Comparison of ENCODE assay signal across 8 mouse cellular contexts in the genomic region with DNA sequence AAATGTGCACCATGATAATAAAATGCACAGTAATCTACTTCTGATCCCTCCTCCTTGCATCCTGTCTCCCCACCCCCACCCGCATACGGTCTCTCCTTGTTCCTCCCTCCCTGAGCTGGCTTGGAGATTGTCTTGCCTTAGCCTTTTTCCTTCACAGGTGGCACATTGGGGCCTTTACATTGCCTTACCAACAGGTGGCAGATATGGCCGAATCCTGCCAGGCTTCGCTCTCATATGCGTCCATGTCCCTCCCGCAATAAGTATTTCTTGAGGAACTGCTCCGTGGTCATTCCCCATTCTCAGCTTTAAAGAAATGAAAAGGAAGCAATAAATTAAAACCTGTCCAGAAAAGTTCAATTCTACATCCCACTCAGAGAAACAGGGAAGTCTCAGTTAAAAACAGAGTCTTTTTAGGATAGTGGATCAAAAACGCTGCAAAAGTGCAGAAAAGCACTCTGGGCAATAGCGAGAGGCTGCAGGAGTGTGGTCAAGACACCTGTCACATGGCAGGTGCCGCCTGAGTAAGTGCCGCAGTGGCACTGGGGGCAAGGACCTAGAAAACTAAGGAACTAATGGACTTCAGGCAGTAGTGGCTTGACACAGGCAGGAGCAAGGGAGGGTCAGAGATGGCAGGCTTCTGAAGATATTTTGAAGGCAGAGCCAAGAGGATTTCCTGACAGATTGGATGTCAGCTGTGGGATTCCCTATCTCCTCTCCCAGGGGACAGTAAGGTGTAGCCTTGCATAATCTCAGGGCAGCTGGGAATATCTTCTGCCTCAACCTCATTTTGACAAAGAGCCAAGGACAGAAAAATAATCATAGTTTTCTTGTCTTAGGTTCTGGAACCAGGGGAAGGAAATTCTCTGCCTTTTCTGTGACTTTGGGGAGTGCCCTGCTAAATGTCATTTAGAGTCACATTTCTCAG. TPM values are rescaled to one million over a fixed set of nuclear protein-coding genes. Genes with fewer than 3 reads are reported as not detected.
A peak's percentile ranks its signal among the peaks of the same experiment; 100 is the strongest.
DNase-seq lines count a peak whose midpoint lies in the region; ATAC-seq lines count a peak whose summit lies in the region.

No protein-coding gene starts in this region.

- H3K4me1 ChIP-seq in forebrain, embryonic 10.5 days, result peaks cover 46% of the 10 kb centered on the region
- no peaks in the 10 kb centered on the region for H3K4me1 ChIP-seq in forebrain, embryonic 15.5 days
- peaks cover 16% of the 10 kb centered on the region for H3K4me1 ChIP-seq in hindbrain, embryonic 13.5 days (replicated peaks)

- H3K4me3 ChIP-seq in forebrain, embryonic 10.5 days, result no peak overlapping the region
- H3K4me3 ChIP-seq in forebrain, embryonic 15.5 days, result no peak overlapping the region
- H3K4me3 ChIP-seq in hindbrain, embryonic 13.5 days, result no peak overlapping the region

- peaks cover 13% of the 10 kb centered on the region for H3K36me3 ChIP-seq in forebrain, embryonic 10.5 days (replicated peaks)
- H3K36me3 ChIP-seq in forebrain, embryonic 15.5 days, result no peaks in the 10 kb centered on the region
- no peaks in the 10 kb centered on the region for H3K36me3 ChIP-seq in hindbrain, embryonic 13.5 days

- no peaks in the 10 kb centered on the region for H3K9me3 ChIP-seq in forebrain, embryonic 10.5 days
- no peaks in the 10 kb centered on the region for H3K9me3 ChIP-seq in forebrain, embryonic 15.5 days
- H3K9me3 ChIP-seq in hindbrain, embryonic 13.5 days, result no peaks in the 10 kb centered on the region

- no peak for ATAC-seq in forebrain, embryonic 15.5 days (replicated peaks)
- no peak for ATAC-seq in inflammation-experienced regulatory T-cells, adult 6 months
- no peak for ATAC-seq in hindbrain, embryonic 13.5 days (ENCODE audit: low FRiP score)

- DNase-seq in forebrain, embryonic 10.5 days (ENCODE audit: extremely low spot score, low spot score), result peak; percentile 26
- peak; percentile 48 for DNase-seq in CD4-positive helper T cell, adult 2 months (ENCODE audit: low read depth, low spot score)
- peak; percentile 53 to 61 for DNase-seq in cerebellum, postnatal 36 days
- DNase-seq in kidney, adult 9 months, result peak; percentile 60
- DNase-seq in lung, postnatal 4 days, result peak; percentile 56 to 62

- 0 out of 2 replicates have a peak overlapping the region, but pooled peaks have one; percentile 37 for H3K27ac ChIP-seq in forebrain, embryonic 10.5 days
- H3K27ac ChIP-seq in forebrain, embryonic 15.5 days (replicated peaks), result no peak overlapping the region
- no peak overlapping the region for H3K27ac ChIP-seq in hindbrain, embryonic 13.5 days

- no peak overlapping the region for H3K9ac ChIP-seq in forebrain, embryonic 15.5 days (replicated peaks)
- H3K9ac ChIP-seq in hindbrain, embryonic 13.5 days, result no peak overlapping the region

- 86% methylated on average over 11 of the region's 11 CpGs for WGBS in forebrain, embryonic 10.5 days
- 77% methylated on average over 11 of the region's 11 CpGs for WGBS in forebrain, embryonic 15.5 days
- WGBS in hindbrain, embryonic 13.5 days, result 83% methylated on average over 11 of the region's 11 CpGs

- H3K27me3 ChIP-seq in forebrain, embryonic 10.5 days (ENCODE audit: poor library complexity, severe bottlenecking), result no peaks in the 10 kb centered on the region
- no peaks in the 10 kb centered on the region for H3K27me3 ChIP-seq in forebrain, embryonic 15.5 days
- no peaks in the 10 kb centered on the region for H3K27me3 ChIP-seq in hindbrain, embryonic 13.5 days

- H3K4me2 ChIP-seq in forebrain, embryonic 15.5 days (replicated peaks), result no peak overlapping the region
- H3K4me2 ChIP-seq in hindbrain, embryonic 13.5 days, result no peak overlapping the region

RNA-seq across cellular contexts. Expression of gene Phxr2, which starts 43.0 kb away (rescaled TPM):
- 0.14 TPM in 1 of 2 replicates, not detected in the other for polyA plus RNA-seq in forebrain, embryonic 10.5 days (2016; fragmentation: Nextera tagmentation; extraction: Ambion mirVana)
- polyA plus RNA-seq in forebrain, embryonic 15.5 days (2015; fragmentation: Nextera tagmentation; extraction: Ambion mirVana), result not detected in 2 replicates
- not detected for polyA plus RNA-seq in inflammation-experienced regulatory T-cells, adult 6 months (2017; shearing (Covaris generic))
- not detected in 2 replicates for polyA plus RNA-seq in hindbrain, embryonic 13.5 days (2015; fragmentation: Nextera tagmentation; extraction: Ambion mirVana)
